Mouse (Mus musculus) embryonic stem cell, embryonic (primary cell): ENCODE measurements around the gene Stil.

Experiments
- CTCF ChIA-PET, 4 experiments: fragments of 300-600 bp in 2 of 4; fragments of 350-600 bp in 2 of 4; sonication (Branson Sonifier 250); formaldehyde crosslinking; loops; one replicate each; lab custom pipeline; 2022; ENCODE audit warnings: inconsistent platforms in 2 of 4; lab: Charles Lee
- POLR2A ChIA-PET, 4 experiments: fragments of 300-600 bp in 2 of 4; fragments of 350-600 bp in 2 of 4; sonication (Branson Sonifier 250); formaldehyde crosslinking; loops; one replicate each; lab custom pipeline; 2022; ENCODE audit warnings: antibody characterized with exemption in 4 of 4, inconsistent platforms in 1 of 4; lab: Charles Lee

The Stil gene

GRCm38 (mm10) chr4:115058871-115059590, 59.1 kb downstream of the Stil start:
- ChIA-PET POLR2A (interaction anchor here in 2 of 4 experiments (1.2 to 2.2 kb wide), 4 partner anchors 11 to 35 kb away, joined by 3 to 5 read pairs (median 4); no protein-coding TSS in a partner anchor), CTCF (interaction anchor here in 2 of 4 experiments (0.8 to 2.4 kb wide), 2 partner anchors 11 kb away, joined by 3 to 6 read pairs; no protein-coding TSS in a partner anchor)

GRCm38 (mm10) chr4:115059871-115060270, 59.9 kb downstream of the Stil start:
- ChIA-PET POLR2A (interaction anchor here in 2 of 4 experiments (0.8 to 2.2 kb wide), 6 partner anchors 12 to 60 kb away, joined by 3 to 6 read pairs (median 4); partner anchors contain the start of gene Stil (in 1 of the 2)), CTCF (interaction anchor here in 3 of 4 experiments (0.6 to 1.0 kb wide), 4 partner anchors 12 to 151 kb away, joined by 3 to 4 read pairs (median 3); partner anchors contain the start of gene Foxd2 (in 1 of the 3))

- ChIA-PET CTCF (interaction anchor here in 3 of 4 experiments (0.5 to 1.0 kb wide), 5 partner anchors 13 to 152 kb away, joined by 3 to 8 read pairs (median 3); partner anchors contain the start of gene Foxd2 (in 1 of the 3)), POLR2A (interaction anchor here in 2 of 4 experiments (0.8 to 1.8 kb wide), 4 partner anchors 13 to 61 kb away, joined by 3 to 6 read pairs (median 4); partner anchors contain the start of gene Stil (in 1 of the 2))
These were observed 60.8 kb downstream of the Stil start for GRCm38 (mm10) chr4:115060753-115061152.

GRCm38 (mm10) chr4:115062540-115062874, 62.5 kb downstream of the Stil start:
- POLR2A ChIA-PET = no interaction called here
- CTCF ChIA-PET = interaction anchor here in 3 of 4 experiments (0.7 to 1.1 kb wide), 4 partner anchors 15 to 34 kb away, joined by 3 to 8 read pairs (median 4); no protein-coding TSS in a partner anchor

- CTCF ChIA-PET = interaction anchor here in 3 of 4 experiments (0.7 to 1.3 kb wide), 6 partner anchors 15 to 35 kb away, joined by 3 to 8 read pairs (median 4); no protein-coding TSS in a partner anchor
- POLR2A ChIA-PET = interaction anchor here in 3 of 4 experiments (0.6 to 1.3 kb wide), 6 partner anchors 10 to 128 kb away, joined by 3 to 5 read pairs (median 4); no protein-coding TSS in a partner anchor
These were observed 63.0 kb downstream of the Stil start for GRCm38 (mm10) chr4:115062875-115063517.

- CTCF ChIA-PET = interaction anchor here in 1 of 4 experiments (0.5 to 1.3 kb wide), 4 partner anchors 16 to 220 kb away, joined by 3 to 5 read pairs (median 3); no protein-coding TSS in a partner anchor
- POLR2A ChIA-PET = interaction anchor here in 3 of 4 experiments (0.6 to 1.3 kb wide), 6 partner anchors 9 to 129 kb away, joined by 3 to 5 read pairs (median 4); no protein-coding TSS in a partner anchor
These were observed 63.7 kb downstream of the Stil start for GRCm38 (mm10) chr4:115063518-115064239.

GRCm38 (mm10) chr4:115071668-115072067, 71.7 kb downstream of the Stil start:
- CTCF ChIA-PET = interaction anchor here in 3 of 4 experiments (0.5 to 2.7 kb wide), 6 partner anchors 14 to 816 kb away, joined by 3 to 8 read pairs (median 4); no protein-coding TSS in a partner anchor
- POLR2A ChIA-PET = interaction anchor here in 2 of 4 experiments (0.7 to 1.2 kb wide), 2 partner anchors 8 to 133 kb away, joined by 3 read pairs; no protein-coding TSS in a partner anchor

- CTCF ChIA-PET = interaction anchor here in 1 of 4 experiments (1.9 kb wide), 1 partner anchor 11 kb away, joined by 11 read pairs; no protein-coding TSS in a partner anchor
- POLR2A ChIA-PET = interaction anchor here in 2 of 4 experiments (0.9 to 1.9 kb wide), 3 partner anchors 10 to 75 kb away, joined by 3 to 6 read pairs (median 5); partner anchors contain the start of gene Stil (in 1 of the 2)
These were observed 74.8 kb downstream of the Stil start for GRCm38 (mm10) chr4:115074789-115075188.

GRCm38 (mm10) chr4:115075204-115075915, 75.4 kb downstream of the Stil start:
- ChIA-PET POLR2A (interaction anchor here in 2 of 4 experiments (0.9 to 1.9 kb wide), 3 partner anchors 10 to 75 kb away, joined by 3 to 6 read pairs (median 5); partner anchors contain the start of gene Stil (in 1 of the 2)), CTCF (interaction anchor here in 1 of 4 experiments (1.9 kb wide), 1 partner anchor 10 kb away, joined by 11 read pairs; no protein-coding TSS in a partner anchor)

- POLR2A ChIA-PET = interaction anchor here (0.5 to 1.5 kb wide), 18 partner anchors 7 to 1668 kb away, joined by 3 to 9 read pairs (median 3); partner anchors contain the start of gene Stil (in 2 of the 4)
- CTCF ChIA-PET = interaction anchor here in 3 of 4 experiments (0.5 to 2.3 kb wide), 10 partner anchors 10 to 432 kb away, joined by 3 to 7 read pairs (median 4); no protein-coding TSS in a partner anchor
These were observed 79.2 kb downstream of the Stil start for GRCm38 (mm10) chr4:115078892-115079820.

GRCm38 (mm10) chr4:115079821-115080349, 79.9 kb downstream of the Stil start:
- CTCF ChIA-PET = interaction anchor here in 1 of 4 experiments (0.6 to 2.3 kb wide), 7 partner anchors 11 to 97 kb away, joined by 3 to 7 read pairs (median 5); no protein-coding TSS in a partner anchor
- POLR2A ChIA-PET = interaction anchor here in 3 of 4 experiments (0.5 to 1.3 kb wide), 14 partner anchors 8 to 1667 kb away, joined by 3 to 6 read pairs (median 3); partner anchors contain the start of gene Stil (in 2 of the 3)

GRCm38 (mm10) chr4:115083031-115083430, 83.1 kb downstream of the Stil start:
- CTCF ChIA-PET = no interaction called here
- POLR2A ChIA-PET = no interaction called here

GRCm38 (mm10) chr4:115085522-115086095, 85.7 kb downstream of the Stil start:
- ChIA-PET CTCF (interaction anchor here (0.6 to 2.7 kb wide), 24 partner anchors 8 to 895 kb away, joined by 3 to 11 read pairs (median 4); no protein-coding TSS in a partner anchor), POLR2A (interaction anchor here in 3 of 4 experiments (0.6 to 1.4 kb wide), 4 partner anchors 8 to 81 kb away, joined by 3 to 5 read pairs (median 4); no protein-coding TSS in a partner anchor)

- ChIA-PET CTCF (interaction anchor here in 3 of 4 experiments (0.7 to 2.7 kb wide), 15 partner anchors 7 to 894 kb away, joined by 3 to 11 read pairs (median 5); no protein-coding TSS in a partner anchor), POLR2A (interaction anchor here in 1 of 4 experiments (0.6 kb wide), 1 partner anchor 82 kb away, joined by 5 read pairs; no protein-coding TSS in a partner anchor)
These were observed 86.3 kb downstream of the Stil start for GRCm38 (mm10) chr4:115086257-115086656.
